Mouse (Mus musculus) adrenal gland, adult 2 months (tissue): ENCODE measurements around the gene Nr6a1. TPM values are rescaled to one million over a fixed set of nuclear protein-coding genes. Genes with fewer than 3 reads are reported as not detected.

ENCODE experiments used
- DNase-seq: peaks from one replicate; pipeline ENCODE4 v3.0.0; 2021
- polyA plus RNA-seq: library from polyadenylated mRNA; depleted of rRNA; stranded (reverse); fragments of >200 nt; gene quantifications from 2 replicates; pipeline ENCODE4 v1.2.3, GENCODE M21; 2012
- total RNA-seq, 2 experiments: library from RNA; stranded (reverse); gene quantifications; 2 replicates each; pipeline ENCODE4 v1.2.3; 2021

Gene Nr6a1
- total and polyA plus RNA-seq, 3 experiments = 2.7 to 6.4 (median 5.1) TPM

- peak; percentile 8 for DNase-seq
These were observed 52.9 kb downstream of the Nr6a1 start for GRCm38 (mm10) chr2:38874544-38875108.

- DNase-seq = no peak
These were observed 54.8 kb downstream of the Nr6a1 start for GRCm38 (mm10) chr2:38872730-38873129.

- peak; percentile 62 for DNase-seq
These were observed 60.8 kb downstream of the Nr6a1 start for GRCm38 (mm10) chr2:38866711-38867110.

- peak; percentile 28 for DNase-seq
These were observed 63.5 kb downstream of the Nr6a1 start for GRCm38 (mm10) chr2:38864011-38864410.

- no peak for DNase-seq
These were observed 75.7 kb downstream of the Nr6a1 start for GRCm38 (mm10) chr2:38851797-38852196.

GRCm38 (mm10) chr2:38846319-38846718 lies 81.2 kb downstream of the Nr6a1 start:
- DNase-seq = no peak

GRCm38 (mm10) chr2:38835489-38835888 lies 92.0 kb downstream of the Nr6a1 start:
- no peak for DNase-seq

DNA sequence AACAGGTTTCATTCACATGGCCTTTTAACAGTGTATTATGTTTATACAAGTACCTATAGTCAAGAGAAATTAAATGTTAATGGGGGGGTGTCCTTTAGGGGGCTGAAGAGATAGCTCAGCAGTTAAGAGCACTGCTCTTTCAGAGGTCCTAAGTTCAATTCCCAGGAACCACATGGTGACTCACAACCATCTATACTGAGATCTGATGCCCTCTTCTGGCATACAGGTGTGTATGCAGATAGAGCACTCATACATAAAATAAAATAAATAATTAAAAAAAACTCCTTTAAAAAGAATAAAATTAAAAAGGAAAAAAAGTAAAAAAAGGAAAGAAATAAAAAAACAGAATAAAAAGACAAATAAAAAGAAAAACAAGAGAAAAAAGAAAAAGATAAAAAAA lies 95.5 kb downstream of the Nr6a1 start:
- no peak for DNase-seq

- no peak for DNase-seq
These were observed 98.0 kb downstream of the Nr6a1 start for GRCm38 (mm10) chr2:38829521-38829920.

DNA sequence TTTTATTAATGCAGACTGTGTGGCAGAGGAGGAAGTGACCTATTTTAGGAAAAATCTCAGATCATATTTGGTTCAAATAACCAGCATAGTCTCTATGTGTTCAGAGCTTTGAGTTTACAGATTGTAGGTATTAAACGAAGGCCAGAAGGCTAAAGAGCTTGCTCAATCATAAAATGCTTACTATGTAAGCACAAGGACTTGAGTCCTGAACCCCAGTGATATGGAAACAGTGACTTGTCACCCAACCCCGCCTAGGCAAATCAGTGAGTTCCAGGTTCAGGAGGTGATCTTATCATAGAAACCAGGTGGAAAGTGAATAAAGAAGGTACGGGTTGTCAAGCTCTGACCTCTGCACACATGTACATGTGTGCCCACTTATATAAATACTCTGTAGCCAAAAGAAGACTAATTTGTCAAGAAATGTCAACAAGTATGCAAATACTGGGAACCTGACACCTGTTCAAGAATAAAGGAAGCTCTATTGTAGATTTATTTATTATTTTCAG lies 99.6 kb downstream of the Nr6a1 start:
- no peak for DNase-seq

GRCm38 (mm10) chr2:38826189-38826588 lies 101.3 kb downstream of the Nr6a1 start:
- peak; percentile 30 for DNase-seq

DNA sequence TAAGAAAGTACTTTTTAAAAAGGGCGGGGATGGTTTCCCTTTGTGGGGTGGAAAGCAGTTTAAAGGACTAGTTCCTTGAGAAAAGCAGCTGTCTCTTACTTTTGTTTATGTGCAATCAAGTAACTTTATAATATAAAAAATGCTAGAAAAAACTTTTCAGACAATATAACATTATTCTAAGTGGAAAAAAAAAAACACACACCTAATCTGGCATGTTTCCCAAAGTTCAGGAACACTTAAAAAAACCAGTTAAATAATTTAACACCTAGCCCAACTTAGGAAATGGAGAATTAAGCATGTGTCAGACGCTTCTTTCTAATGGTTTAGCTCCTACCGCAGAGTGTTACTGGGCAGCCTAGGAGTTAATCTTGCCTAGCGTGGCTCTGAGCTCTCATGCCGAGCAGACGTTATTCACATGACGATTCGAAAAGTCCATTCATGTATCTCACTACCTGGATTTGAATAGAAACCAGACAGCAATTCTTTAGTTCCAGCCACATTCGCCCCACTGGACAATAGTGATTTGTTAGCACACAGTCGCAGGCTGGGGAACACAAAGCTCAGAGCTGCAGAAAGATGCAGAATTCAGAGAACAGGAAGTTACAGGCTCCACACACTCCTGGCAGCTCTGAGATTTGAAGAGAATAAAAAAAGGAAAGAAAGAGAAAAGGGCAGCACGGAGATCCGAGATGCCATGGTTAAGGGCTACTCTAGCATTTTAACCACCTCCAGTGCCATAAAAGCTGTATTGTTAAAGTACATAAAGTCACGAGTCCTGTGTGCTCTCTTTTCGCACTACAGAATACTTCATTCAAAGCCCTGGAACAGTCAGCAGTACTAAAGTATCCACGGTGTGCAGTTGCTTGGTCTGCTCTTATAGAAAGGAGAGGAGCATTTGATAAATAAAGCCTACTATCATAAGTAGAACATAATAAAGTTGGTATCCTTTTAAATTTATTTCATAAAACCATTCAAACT lies 102.4 kb downstream of the Nr6a1 start:
- peak; percentile 56 for DNase-seq

- DNase-seq = peak; percentile 79
These were observed 103.4 kb downstream of the Nr6a1 start for GRCm38 (mm10) chr2:38823912-38824583.

GRCm38 (mm10) chr2:38823406-38823805 lies 104.1 kb downstream of the Nr6a1 start:
- DNase-seq = peak; percentile 27

DNA sequence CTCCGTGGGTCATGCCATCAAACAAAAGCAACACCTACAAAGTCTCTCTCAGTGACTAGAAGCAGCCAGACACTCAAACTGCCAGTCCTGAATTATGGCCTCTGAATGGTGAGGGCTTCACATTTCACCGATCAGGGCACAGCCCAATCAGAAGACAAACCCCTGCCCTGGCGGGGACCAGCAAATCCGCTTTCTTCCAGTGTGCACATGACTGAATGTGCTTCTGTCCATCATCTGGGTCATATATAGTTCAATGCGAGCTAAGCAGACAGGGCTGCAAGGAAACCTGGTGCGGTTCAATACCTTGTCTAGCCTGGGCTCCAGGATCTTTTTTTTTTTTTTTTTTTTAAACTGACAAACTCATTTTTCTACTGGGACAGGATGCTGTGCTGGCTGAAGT lies 104.5 kb downstream of the Nr6a1 start:
- DNase-seq = peak; percentile 69

DNA sequence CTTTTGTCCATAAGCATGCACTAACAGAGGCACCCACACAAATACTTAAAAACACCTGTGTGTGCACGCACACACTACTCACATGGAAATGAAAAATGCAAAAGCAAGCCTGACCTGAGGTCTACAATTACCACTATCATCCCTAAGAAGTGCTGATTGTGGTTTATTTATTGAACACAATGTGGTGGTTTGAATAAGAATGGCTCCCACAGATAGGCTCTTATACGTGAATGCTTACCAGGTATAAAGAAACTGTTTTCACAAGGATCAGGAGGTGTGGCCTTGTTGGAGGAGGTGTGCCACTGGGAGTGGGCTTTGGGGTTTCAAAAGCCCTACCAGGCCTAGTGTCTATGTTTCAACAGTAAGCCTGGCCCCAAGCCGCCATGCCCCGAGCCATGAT lies 110.0 kb downstream of the Nr6a1 start:
- DNase-seq = no peak

GRCm38 (mm10) chr2:38797087-38797624 lies 130.3 kb downstream of the Nr6a1 start:
- peak; percentile 74 for DNase-seq

DNA sequence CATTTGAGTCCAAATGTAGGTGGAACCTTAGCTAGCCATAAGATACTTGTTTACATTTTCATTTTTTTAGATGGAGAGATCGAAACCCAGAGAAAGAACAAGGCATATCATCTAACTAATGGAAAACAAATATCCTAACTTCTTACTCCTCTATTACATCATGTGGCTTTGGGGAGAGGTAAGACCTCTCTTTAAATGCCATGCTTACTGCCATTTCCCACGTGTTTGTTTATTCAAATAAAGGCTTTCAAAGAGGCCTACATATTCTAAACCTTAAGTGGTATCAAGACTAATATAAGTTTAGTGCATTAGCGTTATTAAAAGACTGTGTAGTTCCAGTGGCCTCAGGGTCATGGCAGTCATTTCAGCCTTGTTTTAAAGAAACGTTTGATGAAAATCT lies 140.2 kb downstream of the Nr6a1 start:
- no peak for DNase-seq

GRCm38 (mm10) chr2:38786216-38786960 lies 141.1 kb downstream of the Nr6a1 start:
- no peak for DNase-seq

DNA sequence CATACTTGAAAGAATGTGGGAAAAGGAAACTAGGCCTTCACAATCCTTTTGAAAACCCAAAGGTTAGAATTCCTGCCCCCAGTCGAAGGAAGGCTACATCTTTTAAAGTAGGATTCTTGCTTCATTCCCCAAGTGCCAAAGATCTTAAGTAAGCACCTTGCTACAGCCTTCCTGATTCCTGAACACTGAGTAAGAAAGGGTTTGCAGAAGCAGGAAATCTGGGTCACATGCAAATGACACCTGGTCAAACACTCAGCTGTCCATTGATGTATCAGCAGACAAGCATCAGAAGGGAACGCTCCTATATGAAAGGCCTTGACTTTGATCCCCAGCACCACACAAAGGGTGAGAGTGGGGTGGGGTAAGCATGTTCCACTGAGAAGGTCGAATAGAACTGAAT lies 142.4 kb downstream of the Nr6a1 start:
- no peak for DNase-seq

GRCm38 (mm10) chr2:38784396-38784795 lies 143.1 kb downstream of the Nr6a1 start:
- peak; percentile 47 for DNase-seq

DNA sequence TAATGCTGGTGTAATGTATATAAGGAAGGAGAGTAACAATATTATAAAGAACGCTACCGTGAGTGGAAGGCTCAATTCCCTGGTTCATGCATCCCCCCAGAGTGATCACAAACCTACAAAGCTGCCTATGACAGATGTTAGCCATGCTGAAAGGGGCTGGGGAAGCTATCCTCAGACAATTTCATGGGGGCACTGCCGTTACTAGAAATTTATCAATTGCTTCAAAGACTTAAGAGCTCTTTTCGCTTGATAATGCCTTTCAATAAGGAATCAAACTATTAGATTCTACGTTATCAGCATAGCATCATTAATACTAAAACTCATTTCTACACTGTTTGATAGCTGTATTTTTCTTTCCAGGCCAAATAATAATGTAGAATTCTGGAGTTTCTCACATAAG lies 144.1 kb downstream of the Nr6a1 start:
- no peak for DNase-seq
